Mouse (Mus musculus) MEL (cell line): Measurements from ENCODE around the gene Tpd52l1. TPM values are rescaled to one million over a fixed set of nuclear protein-coding genes. Genes with fewer than 3 reads are reported as not detected.

Experiments
- DNase-seq: peaks from one replicate; pipeline ENCODE4 v3.0.0; 2011; ENCODE audit warnings: low read depth, low spot score
- H3K27ac ChIP-seq: 2 replicates; pipeline ENCODE4 v1.5.1; 2012; ENCODE audit warnings: low read depth, mild to moderate bottlenecking, control low read depth, low read length, moderate library complexity; ENCODE audit not compliant: control insufficient read depth
- H3K27me3 ChIP-seq, 2 experiments: fragments of 150-350 bp in 1 of 2; sonication (generic) in 1 of 2; 2 replicates each; pipeline ENCODE4 v1.6.1; 2012; ENCODE audit warnings: low read length in 2 of 2, mild to moderate bottlenecking in 2 of 2, improper control_type of control experiment in 1 of 2, moderate library complexity in 1 of 2; ENCODE audit not compliant: insufficient read depth in 2 of 2, control insufficient read depth in 1 of 2
- H3K36me3 ChIP-seq, 2 experiments: 2 replicates each; pipeline ENCODE4 v1.6.1; 2012 to 2014; ENCODE audit warnings: low read length in 2 of 2, improper control_type of control experiment in 1 of 2, inconsistent platforms in 1 of 2, mild to moderate bottlenecking in 1 of 2; ENCODE audit not compliant: insufficient read depth in 2 of 2, control insufficient read depth in 1 of 2
- H3K4me1 ChIP-seq, 2 experiments: fragments of 150-350 bp in 1 of 2; sonication (generic) in 1 of 2; 2 replicates each; pipeline ENCODE4 v1.6.1; 2012; ENCODE audit warnings: low read length in 2 of 2, improper control_type of control experiment in 1 of 2, mild to moderate bottlenecking in 1 of 2; ENCODE audit not compliant: insufficient read depth in 2 of 2, control insufficient read depth in 1 of 2
- H3K4me3 ChIP-seq, 2 experiments: fragments of 150-350 bp in 1 of 2; sonication (generic) in 1 of 2; 2 replicates each; pipeline ENCODE4 v1.5.1; 2012; ENCODE audit warnings: low read depth in 2 of 2, low read length in 2 of 2, mild to moderate bottlenecking in 2 of 2, moderate library complexity in 2 of 2, control low read depth in 1 of 2, improper control_type of control experiment in 1 of 2; ENCODE audit not compliant: control insufficient read depth in 1 of 2, insufficient read depth in 1 of 2
- H3K79me2 ChIP-seq: 2 replicates; pipeline ENCODE4 v1.6.1; 2012; ENCODE audit warnings: mild to moderate bottlenecking, low read length, moderate library complexity; ENCODE audit not compliant: control insufficient read depth, poor library complexity, insufficient read depth
- H3K9ac ChIP-seq: 2 replicates; pipeline ENCODE4 v1.6.1; 2012; ENCODE audit warnings: low read depth, mild to moderate bottlenecking, control low read depth, low read length, moderate library complexity; ENCODE audit not compliant: control insufficient read depth, poor library complexity, severe bottlenecking
- H3K9me3 ChIP-seq: fragments of 150-350 bp; sonication (generic); replicated peaks from 2 replicates; pipeline ENCODE4 v1.6.1; 2012; ENCODE audit warnings: mild to moderate bottlenecking, low read length, improper control_type of control experiment, moderate library complexity; ENCODE audit not compliant: insufficient read depth
- BHLHE40 ChIP-seq: IDR thresholded peaks from 2 replicates; pipeline ENCODE4 v1.6.1; 2012; ENCODE audit warnings: low read depth, mild to moderate bottlenecking, inconsistent platforms, low read length, improper control_type of control experiment, borderline replicate concordance
- CHD1 ChIP-seq: IDR thresholded peaks from 2 replicates; pipeline ENCODE4 v1.6.1; 2012; ENCODE audit warnings: low read depth, mild to moderate bottlenecking, inconsistent platforms, low read length, improper control_type of control experiment
- E2F4 ChIP-seq: IDR thresholded peaks from 2 replicates; pipeline ENCODE4 v1.6.1; 2011; ENCODE audit warnings: low read depth, low read length, improper control_type of control experiment, borderline replicate concordance
- ELF1 ChIP-seq: IDR thresholded peaks from 2 replicates; pipeline ENCODE4 v1.6.1; 2014; ENCODE audit warnings: low read depth, mild to moderate bottlenecking, inconsistent platforms, low read length, improper control_type of control experiment, moderate library complexity
- EP300 ChIP-seq, 2 experiments: IDR thresholded peaks; 2 replicates each; pipeline ENCODE4 v1.6.1; 2011; ENCODE audit warnings: improper control_type of control experiment in 2 of 2, low read length in 2 of 2, low read depth in 1 of 2, mild to moderate bottlenecking in 1 of 2
- GATA1 ChIP-seq: IDR thresholded peaks from 2 replicates; pipeline ENCODE4 v1.6.1; 2011; ENCODE audit warnings: low read depth, low read length, improper control_type of control experiment
- KAT2A ChIP-seq: conservative IDR thresholded peaks from 2 replicates; pipeline ENCODE4 v1.6.1; 2012; ENCODE audit warnings: low read depth, low read length, improper control_type of control experiment, inconsistent platforms
- MAFK ChIP-seq: IDR thresholded peaks from 2 replicates; pipeline ENCODE4 v1.6.1; 2011; ENCODE audit warnings: low read depth, mild to moderate bottlenecking, low read length, improper control_type of control experiment, borderline replicate concordance
- MYB ChIP-seq: IDR thresholded peaks from 2 replicates; pipeline ENCODE4 v1.6.1; 2011; ENCODE audit warnings: mild to moderate bottlenecking, low read depth, low read length, improper control_type of control experiment
- POLR2A ChIP-seq, 2 experiments: IDR thresholded peaks; 2 replicates each; pipeline ENCODE4 v1.6.1; 2011 to 2012; ENCODE audit warnings: low read length in 2 of 2, mild to moderate bottlenecking in 2 of 2, control low read depth in 1 of 2, improper control_type of control experiment in 1 of 2, low read depth in 1 of 2, moderate library complexity in 1 of 2; ENCODE audit not compliant: control insufficient read depth in 1 of 2, insufficient read depth in 1 of 2, poor library complexity in 1 of 2
- POLR2AphosphoS2 ChIP-seq: IDR thresholded peaks from 2 replicates; pipeline ENCODE4 v1.6.1; 2011; ENCODE audit warnings: low read length, improper control_type of control experiment
- POLR2AphosphoS5 ChIP-seq: IDR thresholded peaks from 2 replicates; pipeline ENCODE4 v1.6.1; 2012; ENCODE audit warnings: low read depth, borderline replicate concordance, mild to moderate bottlenecking, inconsistent platforms, low read length, moderate library complexity, mixed read lengths
- RAD21 ChIP-seq: IDR thresholded peaks from 2 replicates; pipeline ENCODE4 v1.6.1; 2011; ENCODE audit warnings: mild to moderate bottlenecking, low read depth, low read length, improper control_type of control experiment
- USF1 ChIP-seq: IDR thresholded peaks from 2 replicates; pipeline ENCODE4 v1.6.1; 2014; ENCODE audit warnings: low read depth, mild to moderate bottlenecking, inconsistent platforms, low read length, improper control_type of control experiment, moderate library complexity
- USF2 ChIP-seq, 2 experiments: IDR thresholded peaks; 2 replicates each; pipeline ENCODE4 v1.6.1; 2011 to 2012; ENCODE audit warnings: improper control_type of control experiment in 2 of 2, low read length in 2 of 2, borderline replicate concordance in 1 of 2, inconsistent platforms in 1 of 2, low read depth in 1 of 2, mild to moderate bottlenecking in 1 of 2; ENCODE audit not compliant: insufficient read depth in 1 of 2
- ZMIZ1 ChIP-seq: IDR thresholded peaks from 2 replicates; pipeline ENCODE4 v1.6.1; 2012; ENCODE audit warnings: low read depth, mild to moderate bottlenecking, inconsistent platforms, low read length, improper control_type of control experiment, moderate library complexity
- polyA plus RNA-seq, 2 experiments: library from polyadenylated mRNA; stranded (reverse) in 1 of 2; unstranded in 1 of 2; fragments of >175 nt in 1 of 2; fragments of >200 nt in 1 of 2; gene quantifications; 2 replicates each; pipeline versions ENCODE4 v1.2.1 to v1.2.4; 2012; ENCODE audit warnings: low replicate concordance in 2 of 2, low read depth in 1 of 2; ENCODE audit not compliant: insufficient read length in 2 of 2, insufficient read depth in 1 of 2, missing spikeins in 1 of 2
- total RNA-seq: library from RNA; depleted of rRNA; stranded (reverse); fragments of 300-350 nt; gene quantifications from 2 replicates; pipeline ENCODE4 v1.2.3, GENCODE M21; 2012

The Tpd52l1 gene
- total and polyA plus RNA-seq, 3 experiments, result not detected

DNA sequence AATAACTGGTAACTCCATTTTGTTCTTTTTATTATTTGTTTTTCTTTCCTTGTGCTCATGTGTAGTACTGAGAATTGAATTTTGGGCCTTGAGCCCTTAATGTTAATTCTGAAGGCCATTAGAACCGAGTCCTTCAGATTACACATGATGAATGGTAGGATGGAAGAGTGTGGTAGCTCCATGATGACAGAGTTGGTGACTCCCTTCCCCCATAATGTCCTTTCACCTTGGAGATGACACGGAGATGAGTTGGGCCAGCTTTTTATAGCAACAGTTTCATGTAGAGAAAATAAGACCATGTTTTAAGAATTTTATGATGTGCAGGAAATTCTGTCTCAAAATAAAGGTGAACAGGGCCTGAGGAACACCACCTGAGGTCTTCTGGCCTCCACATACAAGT lies 94.7 kb downstream of the Tpd52l1 start:
- Histone ChIP-seq H3K9me3 (no peaks in the 10 kb centered on the region), H3K4me1 (no peaks in the 10 kb centered on the region)
- TF ChIP-seq GATA1 (no peak), EP300 (IDR thresholded peaks at IDR 0.05; ENCODE audit: low read depth in 1 of 2, low read length in 2 of 2) (no peak), CHD1 (no peak), ELF1 (no peak), KAT2A (no peak), POLR2AphosphoS2 (no peak), POLR2AphosphoS5 (no peak), E2F4 (no peak), RAD21 (no peak), MAFK (no peak), ZMIZ1 (no peak), POLR2A (IDR thresholded peaks at IDR 0.05; ENCODE audit: control insufficient read depth in 1 of 2, insufficient read depth in 1 of 2, low read depth in 1 of 2, low read length in 2 of 2, poor library complexity in 1 of 2) (no peak)

GRCm38 (mm10) chr10:31346401-31346800 lies 99.4 kb downstream of the Tpd52l1 start:
- H3K27me3 ChIP-seq, result no peaks in the 10 kb centered on the region
- no peaks in the 10 kb centered on the region for H3K36me3 ChIP-seq
- H3K9me3 ChIP-seq, result no peaks in the 10 kb centered on the region
- no peaks in the 10 kb centered on the region for H3K4me1 ChIP-seq
- no peak overlapping the region for H3K27ac ChIP-seq
- no peak overlapping the region for H3K9ac ChIP-seq
- H3K4me3 ChIP-seq, result no peak overlapping the region
- H3K79me2 ChIP-seq, result no peaks in the 10 kb centered on the region
- no peak for TF ChIP-seq POLR2AphosphoS2
- TF ChIP-seq USF1, result no peak
- TF ChIP-seq EP300 (IDR thresholded peaks at IDR 0.05; ENCODE audit: low read depth in 1 of 2, low read length in 2 of 2), result no peak
- TF ChIP-seq POLR2AphosphoS5, result no peak
- TF ChIP-seq BHLHE40, result no peak
- TF ChIP-seq MYB, result no peak
- TF ChIP-seq USF2 (IDR thresholded peaks at IDR 0.05; ENCODE audit: borderline replicate concordance in 1 of 2, insufficient read depth in 1 of 2, low read depth in 1 of 2, low read length in 2 of 2), result no peak
- TF ChIP-seq, all 39 proteins: peak for 0
- no peak for DNase-seq

More for the DNA sequence above, 94.7 kb downstream of the Tpd52l1 start:
- no peak for DNase-seq
- H3K4me3 ChIP-seq, result no peak overlapping the region
- no peaks in the 10 kb centered on the region for H3K27me3 ChIP-seq
- no peaks in the 10 kb centered on the region for H3K79me2 ChIP-seq
- H3K27ac ChIP-seq, result no peak overlapping the region
- H3K9ac ChIP-seq, result no peak overlapping the region
- no peaks in the 10 kb centered on the region for H3K36me3 ChIP-seq
